17 mouse cellular contexts compared by ENCODE assay signal in genomic region chr4:66276096-66276495, GRCm38 (mm10).
"Had no signal": no experiment of that assay in that cellular context is flagged by ENCODE, and none has a peak within 500 bp of the region (broad histone marks: within the 10 kb centered on the region; RNA-seq: fewer than 3 reads in every experiment).

No protein-coding gene starts in this region.

- H3K9me3 ChIP-seq: liver, embryonic 15.5 days; lung, embryonic 15.5 days; megakaryocyte, embryonic 14.5 days; midbrain, embryonic 15.5 days; neural tube, embryonic 12.5 days; stomach, embryonic 15.5 days had no signal

- H3K4me2 ChIP-seq: liver, embryonic 15.5 days; lung, embryonic 15.5 days; midbrain, embryonic 15.5 days; neural tube, embryonic 12.5 days; stomach, embryonic 15.5 days had no signal

- H3K36me3 ChIP-seq: liver, embryonic 15.5 days; lung, embryonic 15.5 days; midbrain, embryonic 15.5 days; neural tube, embryonic 12.5 days; stomach, embryonic 15.5 days had no signal

- H3K27ac ChIP-seq: liver, embryonic 15.5 days; lung, embryonic 15.5 days; macrophage; midbrain, embryonic 15.5 days; neural tube, embryonic 12.5 days; stomach, embryonic 15.5 days; stomach, postnatal 0 days had no signal

- H3K27me3 ChIP-seq: liver, embryonic 15.5 days; lung, embryonic 15.5 days; megakaryocyte, embryonic 14.5 days; midbrain, embryonic 15.5 days; neural tube, embryonic 12.5 days; stomach, embryonic 15.5 days had no signal

- H3K4me3 ChIP-seq: liver, embryonic 15.5 days; lung, embryonic 15.5 days; megakaryocyte, embryonic 14.5 days; midbrain, embryonic 15.5 days; neural tube, embryonic 12.5 days; stomach, embryonic 15.5 days had no signal

- ATAC-seq: liver, postnatal 0 days; lung, postnatal 0 days; midbrain, embryonic 15.5 days had no signal

- DNase-seq: liver, postnatal 0 days; lung, adult 2 months; lung, postnatal 14 days; lung, postnatal 36 days; right cerebral cortex, postnatal 14 days; thymus, adult 2 months; thymus, postnatal 25 days; thymus, postnatal 4 days had no signal

- H3K9ac ChIP-seq: liver, embryonic 15.5 days; liver, postnatal 0 days; lung, embryonic 15.5 days; midbrain, embryonic 15.5 days; neural tube, embryonic 12.5 days; stomach, embryonic 15.5 days had no signal

- H3K4me1 ChIP-seq: liver, embryonic 15.5 days; lung, embryonic 15.5 days; megakaryocyte, embryonic 14.5 days; neural tube, embryonic 12.5 days; stomach, embryonic 15.5 days had no signal
